14 mouse cellular contexts compared by ENCODE assay signal in genomic region chr4:148426950-148427850, GRCm38 (mm10). TPM values are rescaled to one million over a fixed set of nuclear protein-coding genes. Genes with fewer than 3 reads are reported as not detected.
DNase-seq lines count a peak whose midpoint lies in the region; TF ChIP-seq lines count a peak whose summit lies in the region.
"Had no signal": no experiment of that assay in that cellular context is flagged by ENCODE, and none has a peak within 500 bp of the region (broad histone marks: within the 10 kb centered on the region; RNA-seq: fewer than 3 reads in every experiment).

No protein-coding gene starts in this region.

- peak overlapping the region; percentile 28; the same call in 1 of the 2 replicates for H3K27ac ChIP-seq in layer of hippocampus, adult 2 months
- H3K27ac ChIP-seq: liver, embryonic 12.5 days had no signal

- intact Hi-C loops in gastrocnemius, postnatal 36 days (cut with DNase I) = no loop called here

- TF ChIP-seq CTCF in layer of hippocampus, adult 2 months (conservative IDR thresholded peaks at IDR 0.05) = peak; percentile 63

- DNase-seq in adrenal gland, postnatal 10 days = peak; percentile 32
- DNase-seq in adrenal gland, postnatal 4 days (ENCODE audit: low spot score in 2 of 2) = no peak
- DNase-seq in gastrocnemius, adult 18-20 months (ENCODE audit: low spot score) = peak; percentile 59
- no peak for DNase-seq in gastrocnemius, postnatal 10 days
- no peak for DNase-seq in layer of hippocampus, adult 2 months (ENCODE audit: low spot score in 2 of 2)
- DNase-seq in layer of hippocampus, adult 8-10 months (ENCODE audit: low spot score in 2 of 2) = no peak
- DNase-seq in gastrocnemius, postnatal 36 days = peak; percentile 18 to 33
- DNase-seq in thymus, postnatal 14 days = no peak
- DNase-seq: cerebellum, adult 11-12 months; heart, postnatal 36 days; kidney, postnatal 14 days; thymus, postnatal 25 days had no signal

- H3K4me3 ChIP-seq in layer of hippocampus, adult 2 months = no peak overlapping the region
- H3K4me3 ChIP-seq: heart, embryonic 12.5 days; liver, embryonic 12.5 days had no signal

RNA-seq across cellular contexts. Expression of gene Ubiad1, which starts 17.4 kb away (rescaled TPM):
- 10 to 100 TPM; 17.6 to 18.5 TPM for total RNA-seq in adrenal gland, postnatal 10 days (2021)
- total RNA-seq in adrenal gland, postnatal 4 days (2021) = 10 to 100 TPM; 18.2 to 19.6 TPM
- total RNA-seq in gastrocnemius, adult 18-20 months (2021) = 10 to 100 TPM; 10.3 to 15.6 TPM
- total RNA-seq in gastrocnemius, postnatal 10 days (2021) = 1 to 10 TPM; 7.5 to 9.2 TPM
- 1 to 10 TPM; 8.1 to 8.7 TPM for total RNA-seq in layer of hippocampus, adult 2 months (2021)
- 1 to 10 TPM; 7.9 to 8.5 (median 8.2) TPM for total RNA-seq in layer of hippocampus, adult 8-10 months (2022)
- total RNA-seq in gastrocnemius, postnatal 36 days (2021) = 10 to 100 TPM; 10.7 to 11.6 TPM

RNA-seq across cellular contexts. Expression of gene Mtor, which starts 21.2 kb away (rescaled TPM):
- 10 to 100 TPM; 68.4 to 77.9 TPM for total RNA-seq in adrenal gland, postnatal 10 days (2021)
- total RNA-seq in adrenal gland, postnatal 4 days (2021) = 10 to 100 TPM; 66.3 to 67.1 TPM
- total RNA-seq in gastrocnemius, adult 18-20 months (2021) = 10 to 100 TPM; 30.6 to 36.6 TPM
- total RNA-seq in gastrocnemius, postnatal 10 days (2021) = 10 to 100 TPM; 26.3 to 30.6 TPM
- total RNA-seq in layer of hippocampus, adult 2 months (2021) = 100 to 1,000 TPM in 1 of 2 experiments, 10 to 100 TPM in 1; 95.2 to 100 TPM
- total RNA-seq in layer of hippocampus, adult 8-10 months (2022) = 10 to 100 TPM; 84.8 to 92.8 (median 86.8) TPM
- total RNA-seq in gastrocnemius, postnatal 36 days (2021) = 10 to 100 TPM; 28.6 to 35.8 TPM

Comparison
In these comparisons a context has a peak if more than half of its experiments do, and no peak if none do; other contexts are left out.
1. DNase-seq: peak in adrenal gland, postnatal 10 days (single experiment), gastrocnemius, adult 18-20 months (single experiment) and gastrocnemius, postnatal 36 days (2 of 2); none in adrenal gland, postnatal 4 days (0 of 2), gastrocnemius, postnatal 10 days (single experiment), layer of hippocampus, adult 2 months (0 of 2), layer of hippocampus, adult 8-10 months (0 of 2) and thymus, postnatal 14 days (single experiment).